Mouse (Mus musculus) liver, embryonic 14.5 days (tissue): ENCODE data around the gene Ogfod1.

ENCODE experiments used
- CTCF ChIP-seq: IDR thresholded peaks from 2 replicates; pipeline ENCODE4 v1.5.1; 2016; ENCODE audit warnings: antibody characterized with exemption, low read depth, control low read depth
- EP300 ChIP-seq: IDR thresholded peaks from 2 replicates; pipeline ENCODE4 v1.6.1; 2016; ENCODE audit warnings: antibody characterized with exemption, low read depth

DNA sequence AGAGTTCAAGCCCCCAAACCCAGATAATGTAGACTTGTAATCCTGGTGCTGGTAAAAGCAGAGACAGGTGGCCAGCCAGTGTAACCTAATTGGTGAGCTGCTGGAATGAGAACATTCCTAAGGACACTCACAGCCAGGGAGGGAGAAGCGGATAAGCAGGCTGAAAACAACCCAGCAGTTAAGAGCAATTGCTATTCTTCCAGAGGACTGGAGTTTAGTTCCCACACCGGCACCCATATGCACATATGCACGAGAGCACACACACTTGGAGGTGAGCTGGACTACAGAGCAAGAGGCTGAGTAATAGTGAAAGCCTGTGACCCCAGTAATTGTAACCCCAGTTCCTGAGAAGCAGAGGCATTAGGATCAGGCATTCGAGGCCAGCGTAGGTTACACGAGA, 13.1 kb upstream of the Ogfod1 start:
- TF ChIP-seq CTCF (no peak), EP300 (no peak)
